Mouse (Mus musculus): Measurements from ENCODE around the gene Tshz3. TPM values are rescaled to one million over a fixed set of nuclear protein-coding genes. Genes with fewer than 3 reads are reported as not detected.
A peak's percentile ranks its signal among the peaks of the same experiment; 100 is the strongest.

Gene Tshz3
- polyA plus RNA-seq, 1 experiment from 2014 or later: 0.51 TPM

- H3K36me3 ChIP-seq (replicated peaks): no peaks in the 10 kb centered on the region
- ATAC-seq (ENCODE audit: insufficient read depth): peak; percentile 70
- WGBS (ENCODE audit: insufficient replicate concordance): 0% methylated on average over 14 of the region's 62 CpGs
- no peaks in the 10 kb centered on the region for H3K9me3 ChIP-seq (replicated peaks)
- no peak overlapping the region for H3K9ac ChIP-seq
- 0 out of 2 replicates have a peak overlapping the region, but pooled peaks have one; percentile 9 for H3K27ac ChIP-seq (replicated peaks)
- peaks cover 91% of the 10 kb centered on the region for H3K27me3 ChIP-seq
- H3K4me3 ChIP-seq (replicated peaks): peak overlapping the region; percentile 57
- peaks cover 11% of the 10 kb centered on the region for H3K4me1 ChIP-seq (replicated peaks)
- H3K4me2 ChIP-seq: peak overlapping the region; percentile 69
Observed at GRCm38 (mm10) chr7:36697118-36697855, 631 bp upstream of the Tshz3 start.

DNA sequence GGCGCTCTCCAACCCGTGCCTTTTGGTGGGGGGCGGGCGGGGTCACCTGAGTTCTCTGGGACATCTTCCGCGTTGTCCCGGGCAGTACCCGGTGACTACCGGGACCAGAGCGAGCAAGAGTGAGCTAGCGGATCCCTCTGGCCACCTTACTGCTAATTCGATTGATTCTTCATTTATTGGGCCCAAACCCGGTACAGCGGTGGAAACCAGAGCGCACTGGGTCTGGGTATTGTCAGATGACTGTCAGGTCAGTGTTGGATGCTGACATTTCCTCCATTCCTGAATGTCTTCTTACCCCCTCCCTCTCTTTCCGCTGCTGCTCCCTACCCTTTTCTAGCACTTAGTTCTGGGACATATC lies 650 bp downstream of the Tshz3 start:
- Histone ChIP-seq H3K9me3 (replicated peaks) (no peaks in the 10 kb centered on the region), H3K4me1 (replicated peaks) (peaks cover 11% of the 10 kb centered on the region), H3K27ac (replicated peaks) (no peak overlapping the region), H3K27me3 (peaks cover 79% of the 10 kb centered on the region), H3K4me2 (peak overlapping the region; percentile 69), H3K4me3 (replicated peaks) (peak overlapping the region; percentile 57), H3K36me3 (replicated peaks) (no peaks in the 10 kb centered on the region), H3K9ac (no peak overlapping the region)
- ATAC-seq (ENCODE audit: insufficient read depth): no peak
- WGBS (ENCODE audit: insufficient replicate concordance): 1% methylated on average over 16 of the region's 16 CpGs

DNA sequence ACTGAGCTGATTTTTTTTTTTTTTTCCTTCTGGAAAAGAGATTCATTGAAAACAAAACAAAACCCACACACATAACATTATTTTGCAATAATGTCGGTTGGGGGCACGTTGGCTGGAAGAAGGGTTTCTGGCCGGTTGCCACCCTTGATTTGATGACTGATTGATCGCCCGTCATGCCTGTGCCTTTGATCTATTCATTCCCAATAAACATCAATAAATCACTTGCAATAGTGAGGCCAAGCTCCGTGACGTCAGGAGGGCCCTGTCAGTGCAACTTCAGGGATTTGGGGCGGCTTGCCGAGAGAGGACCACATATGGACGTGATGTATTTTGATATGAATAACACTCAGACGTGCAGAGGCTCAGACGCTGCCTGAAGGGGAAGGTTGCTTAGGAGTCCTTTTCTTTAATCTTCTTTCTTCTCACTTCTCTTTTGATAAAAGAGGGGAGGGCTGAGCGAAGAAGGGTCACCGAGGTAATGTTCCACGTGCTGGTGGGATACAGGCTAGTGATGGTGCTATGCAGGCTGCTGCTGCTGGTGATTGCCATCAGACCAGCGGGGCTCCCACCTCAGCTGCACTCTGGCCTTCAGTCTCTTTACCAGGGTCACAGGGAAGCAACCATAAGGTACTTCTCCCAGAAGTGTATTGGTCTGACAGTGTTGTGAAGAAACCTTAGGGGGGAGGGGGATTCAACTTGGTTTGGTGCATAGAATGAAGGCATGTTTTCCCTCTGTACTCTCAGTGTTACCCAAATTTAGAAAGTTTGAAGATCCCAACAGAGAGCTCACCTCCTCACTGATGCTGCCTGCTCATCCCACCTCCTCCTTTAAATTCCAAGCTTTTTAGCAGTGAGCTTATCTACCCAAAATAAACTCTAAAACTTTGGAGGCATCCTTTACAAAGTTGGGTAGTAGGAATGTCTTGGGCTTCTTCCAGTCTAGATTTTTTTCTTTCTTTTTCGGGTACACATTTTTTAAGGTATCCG lies 1.4 kb downstream of the Tshz3 start:
- Histone ChIP-seq H3K36me3 (replicated peaks) (no peaks in the 10 kb centered on the region), H3K4me2 (peak overlapping the region; percentile 69), H3K9ac (no peak overlapping the region), H3K4me3 (replicated peaks) (no peak overlapping the region), H3K4me1 (replicated peaks) (peaks cover 11% of the 10 kb centered on the region), H3K27ac (replicated peaks) (no peak overlapping the region), H3K9me3 (replicated peaks) (no peaks in the 10 kb centered on the region), H3K27me3 (peaks cover 71% of the 10 kb centered on the region)
- 14% methylated on average over 18 of the region's 18 CpGs for WGBS (ENCODE audit: insufficient replicate concordance)
- ATAC-seq (ENCODE audit: insufficient read depth): no peak

DNA sequence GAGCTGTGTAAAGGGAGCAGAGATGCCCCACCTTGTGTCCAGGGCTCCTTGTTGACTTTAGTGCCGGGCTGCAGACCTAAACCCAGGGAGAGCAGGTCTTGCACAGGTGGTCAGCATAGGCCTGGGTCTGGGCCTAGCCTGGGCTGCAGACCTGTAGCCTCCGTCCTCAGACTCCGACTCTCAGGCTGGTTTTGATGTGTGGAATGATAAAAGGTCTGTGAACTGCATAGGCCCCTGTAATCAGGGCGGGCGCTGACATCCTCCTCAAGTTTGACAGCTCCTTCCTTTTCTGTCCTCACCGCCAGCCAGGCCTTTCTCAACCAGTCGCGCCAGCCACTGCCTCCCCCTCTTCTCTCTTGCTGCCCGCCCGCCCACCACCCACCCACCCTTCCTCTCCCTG lies 8.7 kb downstream of the Tshz3 start:
- H3K27ac ChIP-seq (replicated peaks): no peak overlapping the region
- H3K36me3 ChIP-seq (replicated peaks): no peaks in the 10 kb centered on the region
- no peak overlapping the region for H3K4me3 ChIP-seq (replicated peaks)
- no peaks in the 10 kb centered on the region for H3K4me1 ChIP-seq (replicated peaks)
- H3K4me2 ChIP-seq: no peak overlapping the region
- no peaks in the 10 kb centered on the region; the same call in 1 of the 2 replicates for H3K27me3 ChIP-seq
- ATAC-seq (ENCODE audit: insufficient read depth): no peak
- H3K9me3 ChIP-seq (replicated peaks): no peaks in the 10 kb centered on the region
- H3K9ac ChIP-seq: no peak overlapping the region
- 7% methylated on average over 10 of the region's 10 CpGs for WGBS (ENCODE audit: insufficient replicate concordance)

- H3K4me3 ChIP-seq (replicated peaks): no peak overlapping the region
- H3K4me1 ChIP-seq (replicated peaks): no peaks in the 10 kb centered on the region
- H3K27me3 ChIP-seq: no peaks in the 10 kb centered on the region; the same call in 1 of the 2 replicates
- H3K4me2 ChIP-seq: no peak overlapping the region
- H3K9me3 ChIP-seq (replicated peaks): no peaks in the 10 kb centered on the region
- WGBS (ENCODE audit: insufficient replicate concordance): 15% methylated on average over 10 of the region's 10 CpGs
- H3K36me3 ChIP-seq (replicated peaks): no peaks in the 10 kb centered on the region
- no peak overlapping the region for H3K27ac ChIP-seq (replicated peaks)
- ATAC-seq (ENCODE audit: insufficient read depth): no peak
- no peak overlapping the region for H3K9ac ChIP-seq
Observed at GRCm38 (mm10) chr7:36707266-36707665, 9.3 kb downstream of the Tshz3 start.

DNA sequence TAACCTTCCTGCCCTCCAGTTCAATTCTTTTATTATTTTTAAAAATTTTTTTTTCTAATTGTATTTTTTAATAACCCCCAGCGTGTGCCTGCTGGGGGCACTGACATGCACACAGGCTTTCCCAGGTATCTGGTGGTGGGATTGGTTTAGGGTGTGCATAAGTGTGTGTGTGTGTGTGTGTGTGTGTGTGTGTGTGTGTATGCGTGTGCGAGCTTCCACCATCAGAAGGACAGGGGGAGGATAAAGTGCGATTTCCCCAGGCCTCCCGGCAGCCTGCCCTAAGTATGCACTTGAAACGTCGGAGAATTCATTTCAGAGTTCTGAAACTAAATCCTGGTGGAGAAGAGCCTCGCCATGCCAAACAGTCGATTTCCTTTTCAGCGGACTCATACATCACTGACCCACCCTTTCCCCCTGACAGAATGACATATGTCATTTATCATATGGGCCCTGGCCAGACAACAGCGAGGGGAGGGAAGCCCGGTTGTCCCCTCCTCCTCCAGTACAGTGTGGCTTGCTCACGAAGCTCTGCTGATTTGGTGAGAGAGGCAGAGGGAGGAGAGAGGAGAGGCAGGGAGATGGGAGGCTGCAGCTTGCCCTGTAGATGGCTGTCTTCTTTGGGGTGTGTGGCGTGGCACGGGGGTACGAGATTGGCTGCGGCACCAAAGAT lies 9.9 kb downstream of the Tshz3 start:
- H3K4me3 ChIP-seq (replicated peaks): no peak overlapping the region
- H3K27ac ChIP-seq (replicated peaks): no peak overlapping the region
- no peak overlapping the region for H3K9ac ChIP-seq
- WGBS (ENCODE audit: insufficient replicate concordance): 18% methylated on average over 17 of the region's 17 CpGs
- no peaks in the 10 kb centered on the region for H3K36me3 ChIP-seq (replicated peaks)
- peak overlapping the region; percentile 18 for H3K4me2 ChIP-seq
- no peaks in the 10 kb centered on the region for H3K9me3 ChIP-seq (replicated peaks)
- no peaks in the 10 kb centered on the region; the same call in 1 of the 2 replicates for H3K27me3 ChIP-seq
- no peaks in the 10 kb centered on the region for H3K4me1 ChIP-seq (replicated peaks)
- no peak for ATAC-seq (ENCODE audit: insufficient read depth)

- WGBS (ENCODE audit: insufficient replicate concordance): 50% methylated on average over 3 of the region's 3 CpGs
- no peak overlapping the region for H3K27ac ChIP-seq (replicated peaks)
Observed at GRCm38 (mm10) chr7:36708823-36709222, 10.9 kb downstream of the Tshz3 start.

DNA sequence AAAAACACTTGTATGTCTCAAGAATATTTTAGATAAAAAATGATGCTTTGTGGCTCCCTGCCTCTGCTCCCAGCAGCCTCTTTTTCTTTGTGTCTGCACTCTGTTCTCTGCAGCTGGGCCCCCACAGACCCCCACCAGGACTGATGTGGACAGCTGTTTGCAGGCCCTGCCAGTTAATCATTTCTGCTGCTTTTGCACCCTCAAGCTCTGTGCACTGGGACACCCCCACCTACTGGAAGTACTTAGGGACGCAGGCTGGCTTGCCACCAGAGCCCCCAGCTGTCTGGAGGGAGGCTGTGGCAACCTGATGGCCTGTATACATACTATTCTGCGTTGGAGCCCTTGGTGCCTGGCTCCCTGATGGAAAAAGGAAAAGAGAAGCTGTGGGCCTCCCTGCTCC lies 11.3 kb downstream of the Tshz3 start:
- H3K27ac ChIP-seq (replicated peaks): no peak overlapping the region
- no peaks in the 10 kb centered on the region for H3K36me3 ChIP-seq (replicated peaks)
- H3K4me3 ChIP-seq (replicated peaks): no peak overlapping the region
- no peaks in the 10 kb centered on the region; the same call in 1 of the 2 replicates for H3K27me3 ChIP-seq
- ATAC-seq (ENCODE audit: insufficient read depth): no peak
- no peak overlapping the region for H3K4me2 ChIP-seq
- 4% methylated on average over 2 of the region's 2 CpGs for WGBS (ENCODE audit: insufficient replicate concordance)
- no peak overlapping the region for H3K9ac ChIP-seq
- H3K9me3 ChIP-seq (replicated peaks): no peaks in the 10 kb centered on the region
- H3K4me1 ChIP-seq (replicated peaks): no peaks in the 10 kb centered on the region

More at GRCm38 (mm10) chr7:36708823-36709222, 10.9 kb downstream of the Tshz3 start:
- H3K4me3 ChIP-seq (replicated peaks): no peak overlapping the region
- no peak overlapping the region for H3K9ac ChIP-seq
- no peaks in the 10 kb centered on the region for H3K36me3 ChIP-seq (replicated peaks)
- no peak overlapping the region for H3K4me2 ChIP-seq
- no peaks in the 10 kb centered on the region; the same call in 1 of the 2 replicates for H3K27me3 ChIP-seq
- ATAC-seq (ENCODE audit: insufficient read depth): no peak
- H3K9me3 ChIP-seq (replicated peaks): no peaks in the 10 kb centered on the region
- H3K4me1 ChIP-seq (replicated peaks): no peaks in the 10 kb centered on the region

DNA sequence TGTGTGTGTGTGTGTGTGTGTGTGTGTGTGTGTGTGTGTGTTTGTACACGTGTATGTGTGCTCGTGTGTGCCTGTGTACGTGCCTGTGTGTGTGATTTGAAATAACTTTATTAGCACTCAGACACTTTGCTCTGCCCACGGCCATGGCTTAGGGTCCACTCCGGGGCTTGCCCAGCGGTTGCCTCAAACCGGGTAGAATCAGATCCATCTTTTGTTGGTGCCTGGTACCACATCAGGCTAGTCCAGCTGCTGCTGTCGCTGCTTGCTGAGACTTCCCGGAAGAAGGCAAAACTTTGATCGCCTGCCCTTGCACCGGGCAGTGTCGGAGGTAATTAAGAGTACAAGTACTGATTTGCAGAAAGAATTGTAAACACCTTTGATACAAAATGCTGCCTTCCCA lies 12.1 kb downstream of the Tshz3 start:
- Histone ChIP-seq H3K9ac (no peak overlapping the region), H3K4me2 (no peak overlapping the region)
- 52% methylated on average over 12 of the region's 12 CpGs for WGBS (ENCODE audit: insufficient replicate concordance)

DNA sequence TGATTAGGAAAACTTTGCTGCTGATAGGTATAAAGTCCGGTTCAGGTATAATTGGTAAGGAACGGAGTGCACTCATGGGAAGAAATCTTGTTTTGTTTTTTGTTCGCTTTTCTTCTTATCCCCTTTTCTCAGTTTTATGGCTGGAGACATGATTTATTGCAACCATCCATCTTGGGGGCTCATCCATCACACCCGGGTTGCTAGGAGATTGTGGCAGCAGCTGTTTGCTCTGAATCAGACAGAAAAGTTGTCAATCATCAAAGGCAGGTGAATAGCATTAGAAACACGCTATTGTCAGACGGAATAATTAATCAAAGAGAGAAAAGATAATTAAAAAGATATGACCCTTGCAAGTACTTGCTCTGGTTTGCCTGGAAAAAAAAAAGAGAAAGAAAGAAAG lies 12.5 kb downstream of the Tshz3 start:
- Histone ChIP-seq H3K27me3 (no peaks in the 10 kb centered on the region; the same call in 1 of the 2 replicates), H3K4me1 (replicated peaks) (no peaks in the 10 kb centered on the region), H3K27ac (replicated peaks) (no peak overlapping the region), H3K4me2 (no peak overlapping the region), H3K9ac (no peak overlapping the region), H3K36me3 (replicated peaks) (no peaks in the 10 kb centered on the region), H3K9me3 (replicated peaks) (no peaks in the 10 kb centered on the region), H3K4me3 (replicated peaks) (no peak overlapping the region)
- no peak for ATAC-seq (ENCODE audit: insufficient read depth)
- WGBS (ENCODE audit: insufficient replicate concordance): 54% methylated on average over 6 of the region's 6 CpGs

More for the DNA sequence above, 12.1 kb downstream of the Tshz3 start:
- Histone ChIP-seq H3K36me3 (replicated peaks) (no peaks in the 10 kb centered on the region), H3K4me3 (replicated peaks) (no peak overlapping the region), H3K27me3 (no peaks in the 10 kb centered on the region; the same call in 1 of the 2 replicates), H3K4me1 (replicated peaks) (no peaks in the 10 kb centered on the region), H3K9me3 (replicated peaks) (no peaks in the 10 kb centered on the region), H3K27ac (replicated peaks) (no peak overlapping the region)
- no peak for ATAC-seq (ENCODE audit: insufficient read depth)

All from liver, embryonic 15.5 days (tissue).